Mouse (Mus musculus) embryonic facial prominence, embryonic 14.5 days (tissue): ENCODE measurements around the gene Srebf1. TPM values are rescaled to one million over a fixed set of nuclear protein-coding genes. Genes with fewer than 3 reads are reported as not detected.

Source experiments
- ATAC-seq: fragments of 200-750 bp; cut with Nextera tagmentation; 2 replicates; pipeline ENCODE4 v1.8.0; 2017; ENCODE audit warnings: low read depth, moderate number of reproducible peaks, moderate TSS enrichment
- DNase-seq: peaks from one replicate; pipeline ENCODE4 v3.0.0-alpha.2; 2015; ENCODE audit warnings: low spot score
- H3K27ac ChIP-seq: fragments of 300-500 bp; sonication (generic); replicated peaks from 2 replicates; pipeline ENCODE4 v1.5.1; 2014; ENCODE audit warnings: low read depth, mild to moderate bottlenecking, low read length, moderate library complexity
- H3K27me3 ChIP-seq: fragments of 300-500 bp; sonication (generic); replicated peaks from 2 replicates; pipeline ENCODE4 v1.6.1; 2014; ENCODE audit warnings: low read length; ENCODE audit not compliant: control insufficient read depth, insufficient read depth
- H3K36me3 ChIP-seq: fragments of 300-500 bp; sonication (generic); 2 replicates; pipeline ENCODE4 v1.6.1; 2014; ENCODE audit warnings: low read length, mixed read lengths; ENCODE audit not compliant: control insufficient read depth, insufficient read depth
- H3K4me1 ChIP-seq: fragments of 300-500 bp; sonication (generic); 2 replicates; pipeline ENCODE4 v1.6.1; 2014; ENCODE audit warnings: antibody characterized with exemption, low read length; ENCODE audit not compliant: control insufficient read depth, insufficient read depth
- H3K4me2 ChIP-seq: fragments of 300-500 bp; sonication (generic); 2 replicates; pipeline ENCODE4 v1.6.1; 2014; ENCODE audit warnings: low read depth, mild to moderate bottlenecking, low read length, moderate library complexity, mixed read lengths
- H3K4me3 ChIP-seq: fragments of 300-500 bp; sonication (generic); 2 replicates; pipeline ENCODE4 v1.5.1; 2014; ENCODE audit warnings: low read depth, mild to moderate bottlenecking, low read length
- H3K9ac ChIP-seq: fragments of 300-500 bp; sonication (generic); 2 replicates; pipeline ENCODE4 v1.6.1; 2014; ENCODE audit warnings: low read depth, mild to moderate bottlenecking, low read length, moderate library complexity, mixed read lengths
- H3K9me3 ChIP-seq: fragments of 300-500 bp; sonication (generic); 2 replicates; pipeline ENCODE4 v1.6.1; 2016; ENCODE audit warnings: low read length; ENCODE audit not compliant: control insufficient read depth
- WGBS: fragments of 180-500 bp; shearing (Covaris S2); extraction: QIAGEN DNeasy Blood & Tissue Kit; methylation state at CpG from one replicate; pipeline ENCODE4 v1.1.7; 2014; 5-methylcytosine and 5-hydroxymethylcytosine counted together
- polyA plus RNA-seq: library from polyadenylated mRNA; unstranded; fragments of >200 nt; fragmentation: Nextera tagmentation; extraction: Ambion mirVana; gene quantifications from 2 replicates; pipeline ENCODE4 v1.2.1, GENCODE M21; 2014

Srebf1 gene
- polyA plus RNA-seq, 1 experiment from 2014 or later, result 58.3 TPM

GRCm38 (mm10) chr11:60187070-60187469 is 35.3 kb downstream of the Srebf1 start:
- Histone ChIP-seq H3K9me3 (no peaks in the 10 kb centered on the region), H3K4me2 (no peak overlapping the region), H3K4me3 (no peak overlapping the region), H3K27me3 (no peaks in the 10 kb centered on the region), H3K27ac (no peak overlapping the region), H3K36me3 (peaks cover 73% of the 10 kb centered on the region), H3K4me1 (peaks cover 32% of the 10 kb centered on the region), H3K9ac (no peak overlapping the region)
- DNase-seq, result no peak
- ATAC-seq, result no peak
- WGBS, result 82% methylated on average over 10 of the region's 11 CpGs

DNA sequence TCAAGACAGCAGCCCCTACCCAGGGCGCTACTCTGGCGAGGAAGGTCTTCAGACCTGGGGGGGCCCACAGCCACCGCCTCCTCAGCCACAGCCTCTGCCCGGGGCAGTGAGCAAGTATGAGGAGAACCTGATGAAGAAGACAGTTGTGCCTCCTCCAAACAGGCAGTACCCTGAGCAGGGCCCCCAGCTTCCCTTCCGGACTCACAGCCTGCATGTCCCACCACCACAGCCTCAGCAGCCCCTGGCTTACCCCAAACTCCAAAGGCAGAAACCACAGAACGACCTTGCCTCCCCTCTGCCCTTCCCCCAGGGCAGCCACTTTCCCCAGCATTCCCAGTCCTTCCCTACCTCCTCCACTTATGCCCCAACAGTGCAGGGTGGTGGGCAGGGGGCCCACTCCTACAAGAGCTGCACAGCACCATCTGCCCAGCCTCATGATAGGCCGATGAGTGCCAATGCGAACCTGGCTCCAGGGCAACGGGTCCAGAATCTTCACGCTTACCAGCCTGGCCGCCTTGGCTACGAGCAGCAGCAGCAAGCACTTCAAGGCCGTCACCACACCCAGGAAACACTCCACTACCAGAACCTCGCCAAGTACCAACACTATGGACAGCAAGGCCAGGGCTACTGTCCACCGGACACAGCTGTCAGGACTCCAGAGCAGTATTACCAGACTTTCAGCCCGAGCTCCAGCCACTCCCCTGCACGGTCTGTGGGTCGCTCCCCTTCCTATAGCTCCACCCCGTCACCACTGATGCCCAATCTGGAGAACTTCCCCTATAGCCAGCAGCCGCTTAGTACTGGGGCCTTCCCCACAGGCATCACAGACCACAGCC is 36.8 kb downstream of the Srebf1 start:
- Histone ChIP-seq H3K9me3 (no peaks in the 10 kb centered on the region), H3K4me3 (no peak overlapping the region), H3K4me2 (no peak overlapping the region), H3K27me3 (no peaks in the 10 kb centered on the region), H3K9ac (peak overlapping the region; percentile 30; the same call in 1 of the 2 replicates), H3K4me1 (peaks cover 46% of the 10 kb centered on the region), H3K27ac (peak overlapping the region; percentile 44; the same call in 1 of the 2 replicates), H3K36me3 (peaks cover 58% of the 10 kb centered on the region)
- DNase-seq, result no peak
- 75% methylated on average over 17 of the region's 20 CpGs for WGBS
- ATAC-seq, result no peak

GRCm38 (mm10) chr11:60184346-60185325 is 37.7 kb downstream of the Srebf1 start:
- Histone ChIP-seq H3K36me3 (peaks cover 50% of the 10 kb centered on the region), H3K4me2 (no peak overlapping the region), H3K9ac (0 out of 2 replicates have a peak overlapping the region, but pooled peaks have one; percentile 30), H3K27ac (peak overlapping the region; percentile 44), H3K4me1 (peaks cover 53% of the 10 kb centered on the region), H3K27me3 (no peaks in the 10 kb centered on the region), H3K9me3 (no peaks in the 10 kb centered on the region), H3K4me3 (no peak overlapping the region)
- DNase-seq, result peak; percentile 47
- peak; percentile 15; the same call in 1 of the 2 replicates for ATAC-seq
- WGBS, result 39% methylated on average over 21 of the region's 22 CpGs

- Histone ChIP-seq H3K9ac (no peak overlapping the region), H3K27ac (peak overlapping the region; percentile 45; the same call in 1 of the 2 replicates)
These were observed 39.6 kb downstream of the Srebf1 start for GRCm38 (mm10) chr11:60182741-60183140.

DNA sequence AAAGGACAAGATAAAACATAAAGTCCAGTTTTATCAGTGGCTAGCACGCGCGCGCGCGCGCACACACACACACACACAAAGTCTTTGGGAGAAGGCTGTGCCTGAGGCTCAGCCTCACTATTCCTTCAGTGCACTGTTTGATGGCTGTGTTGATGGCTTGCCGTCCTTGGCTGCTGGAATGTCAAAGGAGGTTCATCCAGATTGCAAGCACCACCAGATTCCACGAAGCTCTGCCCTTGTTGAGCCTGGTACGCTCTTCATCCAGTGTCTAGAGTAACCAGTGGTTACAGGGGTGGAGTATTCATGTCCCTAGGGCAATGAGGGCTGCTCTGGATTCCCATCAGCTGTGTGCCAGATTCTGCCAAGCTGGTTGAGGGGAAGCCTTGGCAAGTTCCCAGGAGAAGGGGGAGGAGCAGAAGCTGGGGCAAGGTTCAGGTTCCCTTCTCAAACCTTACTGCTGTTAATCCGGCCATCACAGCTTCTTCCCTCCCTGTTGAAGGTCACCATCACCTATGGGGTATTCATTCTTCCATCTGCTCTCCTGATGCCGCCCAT is 40.2 kb downstream of the Srebf1 start:
- no peaks in the 10 kb centered on the region for H3K9me3 ChIP-seq
- H3K27ac ChIP-seq, result peak overlapping the region; percentile 45; the same call in 1 of the 2 replicates
- peak overlapping the region; percentile 1; the same call in 1 of the 2 replicates for H3K4me2 ChIP-seq
- H3K27me3 ChIP-seq, result no peaks in the 10 kb centered on the region
- H3K4me1 ChIP-seq, result peaks cover 77% of the 10 kb centered on the region
- H3K4me3 ChIP-seq, result no peak overlapping the region
- WGBS, result 72% methylated on average over 12 of the region's 12 CpGs
- DNase-seq, result peak; percentile 90
- peak; percentile 34; the same call in 1 of the 2 replicates for ATAC-seq
- H3K36me3 ChIP-seq, result peaks cover 30% of the 10 kb centered on the region
- no peak overlapping the region for H3K9ac ChIP-seq

More at GRCm38 (mm10) chr11:60182741-60183140, 39.6 kb downstream of the Srebf1 start:
- peaks cover 72% of the 10 kb centered on the region for H3K4me1 ChIP-seq
- no peaks in the 10 kb centered on the region for H3K27me3 ChIP-seq
- H3K4me2 ChIP-seq, result no peak overlapping the region
- H3K9me3 ChIP-seq, result no peaks in the 10 kb centered on the region
- DNase-seq, result no peak
- H3K36me3 ChIP-seq, result peaks cover 35% of the 10 kb centered on the region
- H3K4me3 ChIP-seq, result no peak overlapping the region
- WGBS, result 48% methylated on average over 2 of the region's 2 CpGs
- ATAC-seq, result no peak

GRCm38 (mm10) chr11:60178506-60178905 is 43.9 kb downstream of the Srebf1 start:
- Histone ChIP-seq H3K4me1 (peaks cover 77% of the 10 kb centered on the region), H3K4me3 (no peak overlapping the region), H3K27ac (no peak overlapping the region), H3K9me3 (no peaks in the 10 kb centered on the region), H3K27me3 (no peaks in the 10 kb centered on the region), H3K36me3 (peaks cover 6% of the 10 kb centered on the region; the same call in 1 of the 2 replicates), H3K9ac (no peak overlapping the region), H3K4me2 (no peak overlapping the region)
- no peak for ATAC-seq
- DNase-seq, result peak; percentile 62

- peaks cover 72% of the 10 kb centered on the region for H3K4me1 ChIP-seq
- no peak for DNase-seq
- no peak overlapping the region for H3K4me3 ChIP-seq
- peak overlapping the region; percentile 93 for H3K27ac ChIP-seq
- no peaks in the 10 kb centered on the region for H3K9me3 ChIP-seq
- H3K27me3 ChIP-seq, result no peaks in the 10 kb centered on the region
- H3K4me2 ChIP-seq, result peak overlapping the region; percentile 100
- H3K9ac ChIP-seq, result no peak overlapping the region
- WGBS, result 32% methylated on average over 6 of the region's 6 CpGs
- ATAC-seq, result no peak
- peaks cover 6% of the 10 kb centered on the region; the same call in 1 of the 2 replicates for H3K36me3 ChIP-seq
These were observed 44.4 kb downstream of the Srebf1 start for GRCm38 (mm10) chr11:60178005-60178404.
